Mouse (Mus musculus): ENCODE measurements around the gene Cryba4.

Cryba4 gene

DNA sequence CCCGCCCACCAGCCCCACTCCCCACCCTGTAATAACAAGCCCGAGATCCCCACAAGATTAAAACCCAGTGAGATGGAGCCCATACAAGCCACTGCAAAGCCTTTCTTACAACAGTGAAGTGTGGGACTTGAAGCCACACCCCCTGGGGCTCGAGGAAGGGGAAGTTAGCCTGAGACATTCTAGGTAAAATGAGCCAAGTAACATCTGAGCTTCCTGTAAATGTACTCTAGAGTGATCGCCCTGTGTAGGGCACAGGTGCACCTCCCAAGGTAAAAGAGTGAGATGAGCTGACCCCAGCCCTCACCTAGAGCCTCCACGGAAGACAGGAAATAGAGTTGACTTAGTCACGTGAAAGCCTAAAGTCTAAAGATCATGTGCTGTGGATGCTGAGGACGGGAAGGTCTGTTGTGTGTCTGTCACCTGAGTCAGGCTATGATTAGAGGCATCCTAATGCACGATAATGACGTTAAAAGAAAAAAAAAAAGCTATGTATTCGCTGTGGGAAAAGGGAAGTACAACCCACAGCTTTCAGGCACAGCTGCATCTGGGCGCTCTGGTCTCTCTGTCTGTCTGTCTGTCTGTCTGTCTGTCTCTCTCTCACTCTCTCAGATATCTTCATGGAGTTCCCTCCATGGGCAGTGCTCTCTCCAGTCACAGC is 34.8 kb upstream of the Cryba4 start:
- no peak for ATAC-seq (ENCODE audit: insufficient number of reproducible peaks, low FRiP score, low TSS enrichment)

DNA sequence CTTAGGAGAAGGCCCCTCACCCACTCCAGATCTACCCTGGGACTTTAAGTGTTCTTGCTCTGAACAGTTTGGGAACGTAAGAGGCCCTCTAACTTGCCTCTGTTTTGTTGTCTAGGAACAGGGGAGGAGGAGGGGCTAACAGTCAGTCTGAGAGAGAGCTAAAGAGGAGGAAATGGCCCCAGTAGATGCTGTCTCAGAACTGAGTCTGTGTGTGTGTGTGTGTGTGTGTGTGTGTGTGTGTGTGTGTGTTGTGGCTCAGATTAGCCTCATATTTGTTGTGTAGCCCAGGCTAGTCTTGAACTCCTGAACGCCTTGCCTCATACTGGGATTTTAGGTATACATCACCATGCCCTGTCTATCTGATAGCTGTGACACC is 34.3 kb upstream of the Cryba4 start:
- ATAC-seq (ENCODE audit: insufficient number of reproducible peaks, low FRiP score, low TSS enrichment) = no peak

DNA sequence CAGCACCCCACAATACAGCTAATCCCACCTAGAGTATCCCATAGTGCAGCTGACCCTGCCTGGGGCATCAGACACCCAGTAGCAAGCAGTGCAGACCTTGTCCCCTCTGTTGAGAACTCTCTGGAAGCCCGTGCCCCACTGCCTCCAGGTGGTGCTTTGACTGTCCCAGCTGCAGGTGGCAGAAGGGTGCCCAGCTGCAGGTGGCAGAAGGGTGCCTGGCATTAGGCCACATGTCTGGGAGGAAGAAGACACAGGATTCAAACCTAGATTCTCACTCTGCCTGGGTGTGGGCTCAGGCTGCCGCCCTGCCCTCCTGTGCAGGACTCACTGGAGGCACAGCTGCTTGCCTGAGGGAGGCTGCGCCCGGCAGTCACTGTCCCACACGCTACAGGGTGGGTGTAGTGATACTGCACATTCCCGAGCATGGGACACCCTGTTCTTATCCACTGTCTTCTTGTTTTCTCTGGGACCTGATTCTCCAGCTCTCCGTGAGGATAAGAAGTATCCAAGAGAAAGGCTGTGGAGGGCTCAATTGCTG is 33.3 kb upstream of the Cryba4 start:
- ATAC-seq (ENCODE audit: insufficient number of reproducible peaks, low FRiP score, low TSS enrichment) = no peak

DNA sequence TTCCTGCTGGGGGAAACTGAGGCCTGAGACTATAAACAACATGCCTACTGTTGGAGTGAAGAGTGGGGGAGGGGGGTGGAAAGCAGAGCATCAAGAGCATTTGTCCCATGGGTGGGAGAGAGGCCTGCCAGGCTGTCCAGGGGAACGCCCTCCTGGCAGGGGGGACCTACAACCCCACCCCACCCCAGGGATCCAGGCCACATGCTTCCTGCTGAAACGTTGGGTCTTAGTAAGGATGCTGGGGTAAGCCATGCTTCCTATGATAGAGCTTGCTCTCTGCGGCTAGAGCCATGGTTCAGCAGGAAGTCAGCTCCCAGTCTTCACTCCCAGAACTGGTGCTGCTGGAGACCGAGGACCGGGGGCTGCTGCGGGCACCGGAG is 31.9 kb upstream of the Cryba4 start:
- ATAC-seq (ENCODE audit: insufficient number of reproducible peaks, low FRiP score, low TSS enrichment) = no peak

DNA sequence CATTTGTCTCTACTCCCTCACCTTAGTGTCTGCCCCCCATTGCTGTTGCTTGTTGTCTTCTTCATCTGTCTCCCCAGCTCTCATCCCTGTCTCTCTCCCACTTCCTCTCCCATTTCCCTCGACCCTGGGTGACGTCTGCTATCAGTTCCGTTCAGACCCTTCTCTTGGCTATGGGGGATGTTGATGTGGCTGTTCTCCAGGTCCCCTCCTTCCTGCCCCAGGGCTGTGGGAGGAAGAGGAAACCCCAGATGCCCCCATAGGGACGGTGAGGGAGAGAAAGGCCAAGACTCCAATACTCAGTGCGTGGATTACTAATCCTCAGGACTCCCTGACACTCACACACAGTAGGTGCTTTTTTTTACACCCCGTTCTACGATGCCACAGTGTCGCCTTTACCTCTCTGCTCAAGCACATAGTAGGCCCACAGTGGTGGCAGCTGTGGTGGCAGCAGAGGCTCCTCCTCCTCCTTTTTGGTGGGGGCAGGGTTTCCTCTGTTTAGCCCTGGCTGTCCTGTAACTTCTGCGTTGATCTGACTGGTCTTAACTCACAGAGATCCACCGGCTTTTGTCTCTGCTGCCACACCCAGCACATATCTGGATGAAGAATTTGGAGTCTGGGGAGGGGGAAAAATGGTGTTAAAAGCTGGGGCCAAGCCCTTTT is 31.4 kb upstream of the Cryba4 start:
- ATAC-seq (ENCODE audit: insufficient number of reproducible peaks, low FRiP score, low TSS enrichment) = no peak

DNA sequence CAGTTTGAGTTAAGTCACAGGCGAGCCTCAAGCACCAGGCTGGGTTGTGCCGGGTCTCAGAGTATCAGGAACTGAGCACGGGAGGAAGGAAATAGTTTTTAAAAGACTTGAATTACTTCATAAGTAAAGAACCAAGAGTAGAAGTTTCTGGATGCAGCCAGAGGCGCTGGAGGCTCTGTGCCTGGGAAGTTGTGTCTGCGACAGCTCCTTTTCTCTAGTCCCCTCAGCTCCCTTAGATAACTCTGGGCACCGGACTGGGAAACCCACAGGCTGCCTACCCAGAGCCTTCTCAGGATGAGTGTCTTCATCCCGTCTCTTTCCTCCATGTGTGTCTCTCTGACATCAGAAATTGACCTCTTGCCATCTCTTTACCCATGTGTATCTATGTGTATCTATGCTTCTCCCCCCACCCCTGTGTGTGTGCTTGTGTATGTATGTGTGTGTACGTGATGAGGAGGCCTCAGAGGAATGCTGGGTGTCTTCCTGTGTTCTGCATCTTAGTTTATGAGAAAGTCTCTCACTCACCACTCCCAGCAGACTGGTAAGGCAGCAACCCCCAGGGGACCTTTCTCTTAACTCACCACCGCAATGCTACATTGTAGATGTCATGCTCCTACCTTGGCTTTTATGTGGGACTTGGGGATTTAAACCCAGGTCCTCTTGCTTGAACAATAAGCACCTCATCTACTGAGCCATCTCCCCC is 30.6 kb upstream of the Cryba4 start:
- no peak for ATAC-seq (ENCODE audit: insufficient number of reproducible peaks, low FRiP score, low TSS enrichment)

DNA sequence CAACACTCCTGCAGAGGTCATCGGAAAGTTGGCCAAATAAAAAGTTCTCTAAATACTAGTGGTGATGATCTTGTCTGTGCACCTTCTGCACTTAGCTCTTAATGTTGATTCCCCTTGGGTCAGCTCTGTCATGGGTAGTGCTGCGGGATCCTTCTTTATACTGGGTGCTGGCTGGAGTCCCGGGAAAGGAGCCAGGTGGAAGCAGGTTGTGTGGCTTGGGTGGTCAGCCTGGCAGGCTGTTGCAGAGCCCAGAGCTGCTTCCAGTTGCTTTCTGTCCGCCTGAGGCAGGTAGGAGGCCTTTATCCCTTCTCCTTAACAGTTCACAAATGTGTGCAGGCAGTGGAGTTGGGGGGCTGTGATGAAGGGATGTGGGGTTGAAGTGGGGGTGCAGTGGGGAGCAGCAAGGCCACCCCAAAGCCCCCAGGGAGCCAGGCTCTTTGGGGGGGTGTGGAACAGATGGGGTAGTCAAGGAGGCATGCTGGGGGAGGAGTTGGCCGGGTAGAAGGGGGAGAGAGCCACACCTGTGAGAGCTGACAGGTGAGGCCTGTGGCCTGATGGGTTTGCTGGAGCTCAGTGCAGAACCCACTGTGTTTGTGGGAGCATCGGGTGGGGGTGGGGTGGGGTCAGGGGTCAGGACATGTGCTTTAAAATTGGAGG is 29.9 kb upstream of the Cryba4 start:
- ATAC-seq (ENCODE audit: insufficient number of reproducible peaks, low FRiP score, low TSS enrichment) = no peak

DNA sequence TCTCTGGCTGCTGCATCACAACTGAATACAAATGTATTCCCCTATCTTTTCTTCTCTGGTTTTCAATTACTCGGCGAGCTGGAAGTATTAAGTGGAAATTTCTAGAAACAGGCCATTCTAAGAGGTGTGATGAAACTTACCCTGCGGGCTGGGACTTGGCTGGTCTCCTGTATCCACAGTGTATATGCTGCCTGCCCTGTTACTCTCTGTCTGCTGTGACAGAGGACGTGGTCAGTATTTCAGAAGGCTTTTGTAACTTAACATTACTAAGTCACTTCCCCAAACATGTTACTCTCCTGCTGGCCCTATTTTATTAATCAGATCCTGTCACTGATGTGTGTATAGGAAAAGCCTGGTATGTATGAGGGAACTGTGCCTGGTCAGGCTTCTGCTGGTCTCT is 29.4 kb upstream of the Cryba4 start:
- no peak for ATAC-seq (ENCODE audit: insufficient number of reproducible peaks, low FRiP score, low TSS enrichment)

DNA sequence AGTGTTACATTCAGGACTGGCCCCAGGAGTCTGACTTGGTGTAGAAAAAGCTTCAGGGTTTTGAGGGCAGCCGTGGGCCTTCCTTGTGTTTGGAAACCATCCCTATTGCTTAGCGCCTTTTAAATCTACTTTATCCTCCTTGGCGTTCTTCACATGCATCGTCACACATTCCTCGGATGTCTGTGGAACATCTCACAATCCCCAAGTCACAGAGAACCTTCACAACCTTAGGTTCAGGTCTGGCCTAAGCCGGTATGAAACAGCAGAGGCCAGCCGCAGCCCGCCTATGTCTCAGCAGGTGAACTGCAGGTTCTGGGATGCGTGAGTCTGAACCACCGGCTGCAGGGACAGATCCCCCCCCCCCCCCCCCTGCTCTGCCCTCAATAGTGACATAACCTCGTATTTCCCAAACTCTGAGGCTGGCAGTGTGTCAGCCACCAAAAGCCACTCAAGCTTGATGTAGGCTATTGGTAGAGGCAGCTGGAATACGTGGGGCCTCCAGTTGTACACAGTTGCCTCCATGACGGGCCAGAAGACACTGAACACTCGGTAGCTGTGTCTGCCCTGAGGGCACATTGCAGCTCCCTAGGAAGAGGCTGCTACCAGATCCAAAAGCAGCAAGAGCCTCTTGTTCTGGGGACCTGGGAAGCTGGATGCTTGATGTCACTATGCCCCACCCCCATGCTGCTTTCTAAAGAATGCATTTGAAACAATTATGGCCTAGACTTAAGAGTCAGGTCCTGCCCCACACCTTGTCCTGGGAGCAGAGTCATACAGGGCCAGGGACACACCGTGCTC is 28.7 kb upstream of the Cryba4 start:
- ATAC-seq (ENCODE audit: insufficient number of reproducible peaks, low FRiP score, low TSS enrichment) = no peak

DNA sequence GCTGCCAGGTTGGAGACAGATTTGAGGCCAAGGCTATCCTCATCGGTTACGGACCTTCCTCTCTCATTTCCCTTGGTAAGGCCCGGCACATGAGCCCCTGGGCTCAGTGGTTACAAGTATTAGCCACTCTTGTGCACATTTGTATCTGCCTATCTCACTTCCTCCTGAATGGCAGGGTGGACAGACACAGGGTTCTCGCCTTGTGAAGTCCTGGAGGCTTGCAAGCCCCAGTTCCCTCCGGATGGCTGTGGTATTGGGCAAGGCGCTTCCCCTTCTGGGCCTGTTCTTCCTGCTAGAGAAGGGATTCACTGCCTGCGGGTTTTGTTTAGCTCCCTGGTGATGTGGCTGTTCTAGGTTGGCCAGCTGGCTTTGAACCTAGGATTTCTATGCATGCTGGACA is 27.8 kb upstream of the Cryba4 start:
- ATAC-seq (ENCODE audit: insufficient number of reproducible peaks, low FRiP score, low TSS enrichment) = no peak

DNA sequence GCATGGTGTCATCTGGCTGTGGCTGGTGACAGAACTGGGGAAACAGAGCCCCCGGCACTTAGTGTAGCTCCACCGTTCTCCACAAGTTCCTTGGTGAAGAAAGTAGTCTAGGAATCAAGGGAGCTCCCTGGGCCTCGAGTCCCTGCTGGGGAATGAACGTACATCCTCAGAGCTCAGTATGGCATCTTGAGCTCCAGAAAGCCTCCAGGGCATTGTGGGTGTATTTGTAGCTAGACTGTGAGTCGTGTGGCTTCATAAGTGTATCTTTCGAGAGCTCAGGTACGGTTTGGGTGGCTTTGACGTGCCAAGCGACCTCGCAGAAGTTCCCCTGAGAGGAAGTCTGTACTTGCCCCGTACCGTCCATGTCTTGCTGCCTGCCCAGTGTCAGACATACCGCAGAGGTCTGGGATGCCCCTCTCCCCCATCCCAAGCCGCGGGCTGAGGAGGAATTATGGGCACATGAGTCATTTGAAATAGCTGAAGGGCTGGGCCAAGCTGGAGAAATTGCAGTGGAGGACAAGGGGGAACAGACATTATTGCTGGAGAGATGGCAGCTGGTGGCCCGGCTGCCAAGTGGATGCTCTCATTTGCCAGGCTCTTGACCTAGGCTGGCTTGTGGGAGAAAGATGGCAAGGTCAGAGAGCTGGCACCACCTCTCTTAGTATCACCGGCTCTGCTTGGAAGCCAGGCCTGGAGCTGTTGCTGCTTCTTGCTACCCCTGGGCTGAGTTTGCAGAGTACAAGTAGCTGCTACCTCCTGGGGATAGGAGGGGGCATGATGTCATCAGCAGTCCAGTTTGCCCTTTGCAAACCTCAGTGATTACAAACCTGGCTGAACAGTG is 27.1 kb upstream of the Cryba4 start:
- no peak for ATAC-seq (ENCODE audit: insufficient number of reproducible peaks, low FRiP score, low TSS enrichment)

DNA sequence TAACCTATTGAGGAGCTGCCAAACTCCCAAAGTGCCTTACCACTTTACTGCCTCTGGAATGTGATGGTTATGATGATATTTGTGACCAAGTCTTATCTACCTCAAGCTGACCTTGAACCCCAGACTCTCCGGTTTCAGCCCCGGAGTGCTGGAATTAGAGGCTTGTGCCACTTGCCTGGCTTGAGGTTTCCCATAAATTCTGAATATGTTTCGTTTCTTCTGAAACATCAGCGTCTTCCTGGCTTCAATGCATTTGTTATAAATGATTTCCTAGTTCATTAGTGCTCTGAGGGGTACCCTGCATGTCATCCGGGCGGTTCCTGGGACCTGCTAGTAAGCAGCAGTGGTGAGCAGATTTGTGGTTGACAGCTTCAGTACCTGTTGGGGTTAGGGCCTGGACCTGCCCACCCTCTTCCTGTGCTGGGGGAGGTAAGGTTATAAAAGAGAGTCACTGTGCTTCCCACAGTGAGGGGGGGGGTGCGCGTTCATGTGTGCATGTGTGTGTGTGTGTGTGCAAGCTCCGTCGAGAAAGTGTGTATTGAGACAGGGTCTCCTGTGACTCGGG is 25.7 kb upstream of the Cryba4 start:
- no peak for ATAC-seq (ENCODE audit: insufficient number of reproducible peaks, low FRiP score, low TSS enrichment)

DNA sequence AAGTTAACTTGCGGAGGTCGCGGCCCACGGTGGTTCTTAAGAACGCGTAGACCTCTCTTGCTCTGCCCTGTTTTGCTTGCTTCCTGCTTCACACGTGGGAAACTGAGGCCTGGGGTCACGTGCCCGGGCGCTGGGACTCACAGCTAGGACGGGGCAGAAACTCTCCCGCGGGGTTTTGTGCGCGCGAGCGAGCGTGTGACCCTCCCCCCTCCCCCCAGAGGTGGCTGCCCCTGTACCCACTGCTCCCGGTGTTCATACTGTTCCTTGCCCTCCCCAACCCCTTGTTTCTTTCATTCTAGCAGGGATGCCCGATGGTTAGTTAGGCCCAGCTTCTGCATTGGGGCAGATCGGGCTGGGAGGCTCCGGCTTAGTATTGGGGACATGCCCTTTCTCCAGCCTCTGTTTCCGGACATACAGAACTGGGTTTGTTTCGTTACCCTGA is 24.6 kb upstream of the Cryba4 start:
- ATAC-seq (ENCODE audit: insufficient number of reproducible peaks, low FRiP score, low TSS enrichment) = no peak

DNA sequence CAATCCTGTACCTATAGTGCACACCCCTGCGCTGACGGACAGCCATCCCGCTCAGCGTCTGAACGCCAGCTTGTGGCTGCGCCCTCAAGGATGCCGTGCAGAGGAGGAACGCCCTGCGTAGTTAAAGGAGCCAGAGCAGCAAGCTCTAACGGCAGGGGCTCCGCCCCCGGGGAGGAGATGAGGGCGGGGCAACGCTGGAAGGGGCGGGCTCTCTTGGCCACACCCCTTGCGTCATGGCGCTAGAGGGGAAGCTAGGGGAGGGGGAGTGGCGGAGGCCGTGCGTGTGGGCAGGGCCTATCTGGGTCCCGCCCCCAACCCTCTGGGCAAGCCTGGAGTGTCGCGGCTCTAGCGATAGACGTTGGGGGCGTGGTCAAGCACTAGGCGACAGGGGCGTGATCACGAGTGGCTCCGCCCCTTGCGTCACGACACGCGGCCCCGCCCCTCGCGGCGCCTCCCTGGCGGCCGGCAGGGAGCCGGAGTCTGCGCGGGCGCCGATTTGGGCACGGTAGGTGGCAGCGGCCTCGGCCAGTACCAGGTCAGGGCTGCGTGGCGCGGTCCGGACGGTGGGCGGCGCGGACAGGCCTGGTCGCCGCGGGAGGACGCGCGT is 24.1 kb upstream of the Cryba4 start, which contains the start of gene Tpst2:
TSS of gene Tpst2 (plus strand) at position 425 of the 607 bp plus-strand sequence.
- ATAC-seq (ENCODE audit: insufficient number of reproducible peaks, low FRiP score, low TSS enrichment) = peak; percentile 88

DNA sequence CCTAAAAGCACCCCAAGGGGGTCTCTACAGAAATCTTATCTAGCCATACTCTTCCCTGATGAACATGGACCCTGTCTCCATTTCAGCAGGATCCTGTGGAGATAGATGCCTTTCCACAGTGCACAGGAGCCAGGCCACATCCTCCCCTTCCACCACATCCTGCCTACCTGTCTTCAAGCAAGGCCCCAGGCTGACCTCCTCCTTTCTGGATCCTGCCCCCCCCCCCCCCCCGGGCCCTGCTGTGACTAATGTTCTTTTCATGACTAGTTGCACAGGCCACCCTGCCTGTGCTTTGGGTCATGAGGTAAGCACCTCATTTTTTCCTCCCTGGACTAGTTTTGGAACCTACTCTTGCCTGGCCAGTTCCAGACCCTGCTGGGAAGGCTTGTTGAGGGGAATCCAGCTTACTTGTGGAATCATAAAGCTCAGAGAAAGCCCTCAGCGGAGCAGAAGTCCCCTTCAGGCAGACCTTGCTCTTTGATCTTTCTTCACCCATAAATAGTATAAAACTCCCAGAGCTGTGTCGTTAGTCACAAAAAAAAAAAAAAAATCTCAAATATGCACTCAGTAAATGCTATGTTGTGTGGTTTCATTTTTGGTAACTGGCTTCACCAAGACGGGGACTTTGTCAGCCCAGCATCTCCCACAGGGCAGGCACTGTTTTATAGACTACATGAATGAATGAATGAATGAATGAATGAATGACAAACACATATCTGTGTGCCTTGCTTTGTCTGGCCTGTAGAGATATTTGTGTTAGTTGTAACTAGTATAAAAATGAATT is 22.9 kb upstream of the Cryba4 start:
- ATAC-seq (ENCODE audit: insufficient number of reproducible peaks, low FRiP score, low TSS enrichment) = no peak

DNA sequence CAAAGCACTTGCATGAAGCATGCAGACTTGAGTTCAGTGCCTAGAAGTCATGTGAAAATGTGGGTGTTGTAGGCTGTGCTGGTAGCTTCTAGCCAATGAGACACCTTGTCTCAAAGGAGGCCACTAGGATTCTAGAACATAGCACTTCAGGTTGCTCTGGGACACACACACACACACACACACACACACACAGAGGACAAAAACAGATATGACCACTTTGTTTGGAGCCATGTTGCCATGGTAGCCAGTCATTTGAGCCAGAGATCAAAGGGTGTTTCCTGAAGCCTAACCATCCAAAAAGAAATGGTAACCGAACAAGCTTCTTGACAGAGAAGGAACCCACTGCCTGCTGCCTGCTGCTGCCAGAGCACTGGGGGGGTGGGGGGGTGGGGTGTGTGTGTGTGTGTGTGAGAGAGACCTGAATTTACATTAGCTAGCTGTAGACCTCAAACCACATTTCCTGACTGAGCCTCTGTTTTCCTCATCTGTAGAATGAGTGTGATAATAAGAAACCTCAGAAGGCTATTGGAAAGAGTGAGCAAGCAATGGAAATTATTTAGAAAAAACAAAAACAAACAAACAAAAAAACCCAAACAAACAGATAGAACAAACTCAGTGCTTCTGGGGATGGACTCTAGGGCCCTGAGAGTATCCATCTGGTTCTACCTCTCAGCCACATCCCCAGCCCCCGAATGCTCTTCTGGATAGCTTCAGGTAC is 21.6 kb upstream of the Cryba4 start:
- no peak for ATAC-seq (ENCODE audit: insufficient number of reproducible peaks, low FRiP score, low TSS enrichment)

DNA sequence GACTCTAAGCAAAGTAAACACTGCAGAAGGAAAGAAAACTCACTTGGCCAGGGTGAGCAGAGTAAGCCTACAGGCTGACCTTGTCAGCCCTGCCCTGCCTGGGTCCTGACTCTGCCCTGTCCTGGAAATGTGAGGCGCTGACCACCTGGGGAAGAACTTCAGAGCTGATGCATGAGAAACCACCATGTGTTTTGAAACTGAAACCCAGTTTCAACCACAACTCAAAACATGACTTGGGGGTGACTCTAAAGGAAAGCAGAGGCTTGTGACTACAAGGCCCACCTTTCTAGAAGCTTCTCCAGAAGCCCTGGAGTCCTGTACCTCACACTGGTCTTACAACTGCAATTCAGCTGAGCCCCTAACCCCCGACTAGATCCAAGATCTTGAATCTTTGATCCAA is 20.6 kb upstream of the Cryba4 start:
- ATAC-seq (ENCODE audit: insufficient number of reproducible peaks, low FRiP score, low TSS enrichment) = no peak

Data from cerebellum, adult (tissue).